Mouse (Mus musculus) forebrain, embryonic 14.5 days (tissue): ENCODE results near the gene Ndufv1. TPM values are rescaled to one million over a fixed set of nuclear protein-coding genes. Genes with fewer than 3 reads are reported as not detected.
"Not testable (repeated sequence)": the region's sequence is repeated elsewhere in the genome, so short reads cannot be mapped to it uniquely, and the experiment has no call there.

ENCODE experiments used
- ATAC-seq: fragments of 200-750 bp; cut with Nextera tagmentation; 2 replicates; pipeline ENCODE4 v1.8.0; 2017; ENCODE audit warnings: mild to moderate bottlenecking, moderate library complexity
- DNase-seq: peaks from one replicate; pipeline ENCODE4 v3.0.0-alpha.2; 2015; ENCODE audit warnings: low spot score
- H3K27ac ChIP-seq: fragments of 300-500 bp; sonication (generic); 2 replicates; pipeline ENCODE4 v1.5.1; 2014; ENCODE audit warnings: low read depth, mild to moderate bottlenecking, control low read depth, low read length, moderate library complexity
- H3K27me3 ChIP-seq: fragments of 300-500 bp; sonication (generic); replicated peaks from 2 replicates; pipeline ENCODE4 v1.6.1; 2014; ENCODE audit warnings: low read length, control low read depth, mixed read lengths; ENCODE audit not compliant: control insufficient read depth, insufficient read depth
- H3K36me3 ChIP-seq: fragments of 300-500 bp; sonication (generic); 2 replicates; pipeline ENCODE4 v1.6.1; 2014; ENCODE audit warnings: low read length, control low read depth; ENCODE audit not compliant: control insufficient read depth, insufficient read depth
- H3K4me1 ChIP-seq: fragments of 300-500 bp; sonication (generic); 2 replicates; pipeline ENCODE4 v1.6.1; 2014; ENCODE audit warnings: antibody characterized with exemption, low read length, control low read depth; ENCODE audit not compliant: control insufficient read depth, insufficient read depth
- H3K4me2 ChIP-seq: fragments of 300-500 bp; sonication (generic); 2 replicates; pipeline ENCODE4 v1.6.1; 2014; ENCODE audit warnings: mild to moderate bottlenecking, control low read depth, low read length
- H3K4me3 ChIP-seq: fragments of 300-500 bp; sonication (generic); 2 replicates; pipeline ENCODE4 v1.5.1; 2014; ENCODE audit warnings: low read depth, low read length, control low read depth
- H3K9ac ChIP-seq: fragments of 300-500 bp; sonication (generic); 2 replicates; pipeline ENCODE4 v1.6.1; 2014; ENCODE audit warnings: mild to moderate bottlenecking, low read length, control low read depth, moderate library complexity
- H3K9me3 ChIP-seq: fragments of 300-500 bp; sonication (generic); replicated peaks from 2 replicates; pipeline ENCODE4 v1.6.1; 2016; ENCODE audit warnings: low read length, control low read depth, mixed read lengths; ENCODE audit not compliant: control insufficient read depth
- WGBS: fragments of 180-500 bp; shearing (Covaris S2); extraction: QIAGEN DNeasy Blood & Tissue Kit; methylation state at CpG from one replicate; pipeline ENCODE4 v1.1.7; 2014; 5-methylcytosine and 5-hydroxymethylcytosine counted together
- polyA plus RNA-seq: library from polyadenylated mRNA; unstranded; fragments of >200 nt; fragmentation: Nextera tagmentation; extraction: Ambion mirVana; gene quantifications from 2 replicates; pipeline ENCODE4 v1.2.1, GENCODE M21; 2014

Ndufv1 gene
- 238 and 254 TPM in 2 replicates for polyA plus RNA-seq

- no peaks in the 10 kb centered on the region for H3K27me3 ChIP-seq
- H3K4me3 ChIP-seq: peak within 1 kb of the TSS; percentile 87
- under 1% methylated on average over 45 of the region's 45 CpGs for WGBS
- no peaks in the 10 kb centered on the region for H3K9me3 ChIP-seq
- peak; percentile 100 for ATAC-seq
- no peaks in the 10 kb centered on the region; the same call in 1 of the 2 replicates for H3K4me1 ChIP-seq
- H3K4me2 ChIP-seq: peak within 1 kb of the TSS; percentile 77
- peaks cover 34% of the 10 kb centered on the region for H3K36me3 ChIP-seq
- peak; percentile 100 for DNase-seq
- peak within 1 kb of the TSS; percentile 79 for H3K9ac ChIP-seq
- peak within 1 kb of the TSS; percentile 60; the same call in 1 of the 2 replicates for H3K27ac ChIP-seq
Observed at GRCm38 (mm10) chr19:4012432-4013022, at the start of gene Ndufv1. Ndufv1 (minus strand) TSS chr19:4012806.

GRCm38 (mm10) chr19:4060899-4061465 lies 48.4 kb upstream of the Ndufv1 start:
- 86% methylated on average over 6 of the region's 6 CpGs for WGBS

GRCm38 (mm10) chr19:4060044-4060898 lies 47.7 kb upstream of the Ndufv1 start:
- not testable (repeated sequence) for ATAC-seq, H3K9ac ChIP-seq
- 84% methylated on average over 8 of the region's 8 CpGs for WGBS

More at GRCm38 (mm10) chr19:4060899-4061465, 48.4 kb upstream of the Ndufv1 start:
- Histone ChIP-seq H3K9me3 (no peaks in the 10 kb centered on the region), H3K9ac (no peak overlapping the region), H3K4me3 (no peak overlapping the region), H3K4me2 (no peak overlapping the region), H3K27me3 (no peaks in the 10 kb centered on the region), H3K36me3 (no peaks in the 10 kb centered on the region), H3K4me1 (no peaks in the 10 kb centered on the region), H3K27ac (no peak overlapping the region)
- DNase-seq: no peak
- ATAC-seq: no peak

GRCm38 (mm10) chr19:4059069-4059740 lies 46.6 kb upstream of the Ndufv1 start, which contains the start of gene Gstp3:
Gstp3 (minus strand) TSS chr19:4059569.
- WGBS: 83% methylated on average over 15 of the region's 15 CpGs
- ATAC-seq: no peak

More at GRCm38 (mm10) chr19:4060044-4060898, 47.7 kb upstream of the Ndufv1 start:
- H3K4me2 ChIP-seq, H3K4me1 ChIP-seq, H3K9me3 ChIP-seq, H3K36me3 ChIP-seq, H3K4me3 ChIP-seq, H3K27ac ChIP-seq, DNase-seq, H3K27me3 ChIP-seq: not testable (repeated sequence)

GRCm38 (mm10) chr19:4058581-4058980 lies 46.0 kb upstream of the Ndufv1 start:
- ATAC-seq (no peak), DNase-seq (no peak)
- H3K9ac ChIP-seq: no peak overlapping the region
- H3K27me3 ChIP-seq: no peaks in the 10 kb centered on the region
- H3K4me1 ChIP-seq: no peaks in the 10 kb centered on the region
- no peak overlapping the region for H3K27ac ChIP-seq
- no peak overlapping the region for H3K4me3 ChIP-seq
- no peaks in the 10 kb centered on the region for H3K36me3 ChIP-seq
- no peak overlapping the region for H3K4me2 ChIP-seq
- WGBS: 93% methylated on average over 5 of the region's 5 CpGs
- no peaks in the 10 kb centered on the region for H3K9me3 ChIP-seq

More at GRCm38 (mm10) chr19:4059069-4059740, 46.6 kb upstream of the Ndufv1 start, which contains the start of gene Gstp3:
- no peak for DNase-seq
- H3K36me3 ChIP-seq: no peaks in the 10 kb centered on the region
- no peaks in the 10 kb centered on the region for H3K27me3 ChIP-seq
- H3K4me2 ChIP-seq: no peak within 1 kb of the TSS
- no peaks in the 10 kb centered on the region for H3K9me3 ChIP-seq
- no peak within 1 kb of the TSS for H3K4me3 ChIP-seq
- H3K4me1 ChIP-seq: no peaks in the 10 kb centered on the region
- no peak within 1 kb of the TSS for H3K9ac ChIP-seq
- no peak within 1 kb of the TSS for H3K27ac ChIP-seq

- no peak overlapping the region for H3K27ac ChIP-seq
- H3K4me2 ChIP-seq: no peak overlapping the region
- DNase-seq (no peak), ATAC-seq (no peak)
- no peak overlapping the region for H3K9ac ChIP-seq
- no peaks in the 10 kb centered on the region for H3K9me3 ChIP-seq
- H3K27me3 ChIP-seq: no peaks in the 10 kb centered on the region
- H3K36me3 ChIP-seq: no peaks in the 10 kb centered on the region
- H3K4me3 ChIP-seq: no peak overlapping the region
- H3K4me1 ChIP-seq: no peaks in the 10 kb centered on the region
- WGBS: 92% methylated on average over 7 of the region's 7 CpGs
Observed at GRCm38 (mm10) chr19:4057962-4058361, 45.4 kb upstream of the Ndufv1 start.

- Histone ChIP-seq H3K4me1 (no peaks in the 10 kb centered on the region), H3K4me2 (no peak overlapping the region), H3K9me3 (no peaks in the 10 kb centered on the region), H3K4me3 (no peak overlapping the region), H3K36me3 (no peaks in the 10 kb centered on the region), H3K27ac (no peak overlapping the region), H3K27me3 (no peaks in the 10 kb centered on the region), H3K9ac (no peak overlapping the region)
- no peak for ATAC-seq
- 80% methylated on average over 13 of the region's 13 CpGs for WGBS
- DNase-seq: no peak
Observed at GRCm38 (mm10) chr19:4057389-4057788, 44.8 kb upstream of the Ndufv1 start.

- H3K27me3 ChIP-seq: no peaks in the 10 kb centered on the region
- H3K4me2 ChIP-seq: no peak overlapping the region
- H3K9me3 ChIP-seq: no peaks in the 10 kb centered on the region
- H3K36me3 ChIP-seq: no peaks in the 10 kb centered on the region
- no peak for ATAC-seq
- H3K4me3 ChIP-seq: no peak overlapping the region
- DNase-seq: no peak
- H3K9ac ChIP-seq: no peak overlapping the region
- H3K27ac ChIP-seq: no peak overlapping the region
- no peaks in the 10 kb centered on the region for H3K4me1 ChIP-seq
- WGBS: 30% methylated on average over 4 of the region's 4 CpGs
Observed at GRCm38 (mm10) chr19:4056727-4057126, 44.1 kb upstream of the Ndufv1 start.
